Mouse (Mus musculus) thymus, adult 2 months (tissue): Measurements from ENCODE around the gene Efhd2. TPM values are rescaled to one million over a fixed set of nuclear protein-coding genes. Genes with fewer than 3 reads are reported as not detected.

Source experiments
- DNase-seq: peaks from one replicate; pipeline ENCODE4 v3.0.0; 2021
- H3K27ac ChIP-seq: fragments of 200-500 bp; 2 replicates; pipeline ENCODE4 v1.5.1; 2012; ENCODE audit warnings: low read length, control low read depth; ENCODE audit not compliant: control insufficient read depth, insufficient read depth
- H3K27me3 ChIP-seq: fragments of 200-500 bp; 2 replicates; pipeline ENCODE4 v1.6.1; 2012; ENCODE audit warnings: mild to moderate bottlenecking, low read length, moderate library complexity, mixed read lengths; ENCODE audit not compliant: control insufficient read depth, insufficient read depth
- H3K36me3 ChIP-seq: fragments of 200-500 bp; 2 replicates; pipeline ENCODE4 v1.6.1; 2012; ENCODE audit warnings: mild to moderate bottlenecking, low read length, moderate library complexity; ENCODE audit not compliant: control insufficient read depth, insufficient read depth
- H3K4me1 ChIP-seq: fragments of 200-500 bp; replicated peaks from 2 replicates; pipeline ENCODE4 v1.6.1; 2012; ENCODE audit warnings: low read length; ENCODE audit not compliant: control insufficient read depth, insufficient read depth
- H3K4me3 ChIP-seq: fragments of 200-500 bp; 2 replicates; pipeline ENCODE4 v1.5.1; 2012; ENCODE audit warnings: mild to moderate bottlenecking, low read length, control low read depth, moderate library complexity; ENCODE audit not compliant: control insufficient read depth, insufficient read depth
- CTCF ChIP-seq: fragments of 200-500 bp; IDR thresholded peaks from 2 replicates; pipeline ENCODE4 v1.5.1; 2012; ENCODE audit warnings: mild to moderate bottlenecking, control low read depth, low read length, moderate library complexity, borderline replicate concordance; ENCODE audit not compliant: control insufficient read depth, poor library complexity, insufficient read depth; ENCODE audit errors: extremely low read depth
- POLR2A ChIP-seq: fragments of 200-500 bp; IDR thresholded peaks from 2 replicates; pipeline ENCODE4 v1.6.1; 2012; ENCODE audit warnings: mild to moderate bottlenecking, low read length, control low read depth, moderate library complexity; ENCODE audit not compliant: control insufficient read depth, poor library complexity, insufficient read depth; ENCODE audit errors: extremely low read depth
- WGBS: fragments of 180-500 bp; shearing (Covaris S2); methylation state at CpG from one replicate; pipeline ENCODE4 v1.1.7; 2018; 5-methylcytosine and 5-hydroxymethylcytosine counted together
- polyA plus RNA-seq: library from polyadenylated mRNA; depleted of rRNA; stranded (reverse); fragments of >200 nt; gene quantifications from 2 replicates; pipeline ENCODE4 v1.2.3, GENCODE M21; 2012

The Efhd2 gene
- polyA plus RNA-seq, 1 experiment: 120 TPM

- Histone ChIP-seq H3K27ac (no peak overlapping the region; the same call in 1 of the 2 replicates), H3K36me3 (no peaks in the 10 kb centered on the region), H3K4me1 (peaks cover 25% of the 10 kb centered on the region), H3K27me3 (no peaks in the 10 kb centered on the region), H3K4me3 (no peak overlapping the region)
- TF ChIP-seq POLR2A (no peak), CTCF (no peak)
- 92% methylated on average over 9 of the region's 9 CpGs for WGBS
- no peak for DNase-seq
Measured at GRCm38 (mm10) chr4:141871909-141872308, 2.8 kb downstream of the Efhd2 start.

GRCm38 (mm10) chr4:141871333-141871725, 3.4 kb downstream of the Efhd2 start:
- no peaks in the 10 kb centered on the region for H3K27me3 ChIP-seq
- no peak overlapping the region for H3K27ac ChIP-seq
- peaks cover 25% of the 10 kb centered on the region for H3K4me1 ChIP-seq
- DNase-seq: no peak
- H3K36me3 ChIP-seq: no peaks in the 10 kb centered on the region
- 95% methylated on average over 3 of the region's 3 CpGs for WGBS
- no peak overlapping the region for H3K4me3 ChIP-seq
- no peak for TF ChIP-seq CTCF
- TF ChIP-seq POLR2A: no peak

- no peak for DNase-seq
- H3K4me3 ChIP-seq: no peak overlapping the region
Measured at GRCm38 (mm10) chr4:141870666-141871332, 3.9 kb downstream of the Efhd2 start.

GRCm38 (mm10) chr4:141869436-141870215, 5.1 kb downstream of the Efhd2 start:
- 80% methylated on average over 5 of the region's 5 CpGs for WGBS
- Histone ChIP-seq H3K4me1 (peaks cover 17% of the 10 kb centered on the region), H3K4me3 (no peak overlapping the region), H3K27me3 (no peaks in the 10 kb centered on the region), H3K27ac (no peak overlapping the region), H3K36me3 (no peaks in the 10 kb centered on the region)
- no peak for DNase-seq
- no peak for TF ChIP-seq CTCF
- TF ChIP-seq POLR2A: no peak

More at GRCm38 (mm10) chr4:141870666-141871332, 3.9 kb downstream of the Efhd2 start:
- H3K36me3 ChIP-seq: no peaks in the 10 kb centered on the region
- TF ChIP-seq CTCF (no peak), POLR2A (no peak)
- 89% methylated on average over 11 of the region's 11 CpGs for WGBS
- H3K27ac ChIP-seq: no peak overlapping the region
- no peaks in the 10 kb centered on the region for H3K27me3 ChIP-seq
- H3K4me1 ChIP-seq: peaks cover 25% of the 10 kb centered on the region

GRCm38 (mm10) chr4:141868051-141868450, 6.7 kb downstream of the Efhd2 start:
- Histone ChIP-seq H3K36me3 (no peaks in the 10 kb centered on the region), H3K4me1 (peaks cover 6% of the 10 kb centered on the region), H3K27ac (no peak overlapping the region), H3K4me3 (no peak overlapping the region), H3K27me3 (no peaks in the 10 kb centered on the region)
- no peak for DNase-seq
- TF ChIP-seq CTCF: no peak
- TF ChIP-seq POLR2A: no peak
- 95% methylated on average over 10 of the region's 10 CpGs for WGBS

- 88% methylated on average over 4 of the region's 4 CpGs for WGBS
- peaks cover 5% of the 10 kb centered on the region; the same call in 1 of the 2 replicates for H3K4me1 ChIP-seq
- no peak for DNase-seq
- H3K36me3 ChIP-seq: no peaks in the 10 kb centered on the region
- H3K27ac ChIP-seq: no peak overlapping the region
- no peak overlapping the region for H3K4me3 ChIP-seq
- TF ChIP-seq POLR2A (no peak), CTCF (no peak)
- no peaks in the 10 kb centered on the region for H3K27me3 ChIP-seq
Measured at GRCm38 (mm10) chr4:141867498-141867897, 7.2 kb downstream of the Efhd2 start.
